Mouse (Mus musculus) telencephalon, adult 2 months (tissue): ENCODE measurements around the gene Lbhd2.

Experiments used
- DNase-seq: peaks from one replicate; pipeline ENCODE4 v3.0.0-alpha.2; 2011; ENCODE audit warnings: low read depth, low spot score

Lbhd2 gene

GRCm38 (mm10) chr12:111447350-111447749, 40.7 kb downstream of the Lbhd2 start:
- DNase-seq, result no peak

GRCm38 (mm10) chr12:111447898-111448760, 41.5 kb downstream of the Lbhd2 start:
- no peak for DNase-seq

- no peak for DNase-seq
Measured at GRCm38 (mm10) chr12:111448931-111449705, 42.5 kb downstream of the Lbhd2 start.

DNA sequence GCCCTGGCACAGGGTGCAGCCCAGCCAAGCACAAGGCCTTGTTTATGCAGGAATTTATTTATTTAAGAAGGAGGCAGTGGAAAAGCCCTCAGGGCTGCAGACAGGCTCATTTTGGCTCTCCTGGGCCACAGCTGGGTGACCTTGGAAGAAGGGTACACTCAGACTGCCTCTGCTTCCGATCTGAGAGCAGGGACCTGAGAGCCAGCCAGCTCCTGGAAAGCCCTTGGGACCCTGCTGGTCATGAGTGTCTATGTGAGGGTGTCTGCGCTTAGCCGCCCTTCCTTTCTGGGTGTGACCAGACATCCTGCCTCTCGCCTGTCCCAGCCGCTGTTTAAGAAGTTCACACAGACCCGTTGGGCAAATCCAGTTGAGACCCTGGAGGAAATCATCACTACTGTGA, 43.8 kb downstream of the Lbhd2 start:
- DNase-seq, result no peak

GRCm38 (mm10) chr12:111451561-111451960, 45.0 kb downstream of the Lbhd2 start:
- DNase-seq, result no peak

- no peak for DNase-seq
Measured at GRCm38 (mm10) chr12:111454021-111454420, 47.4 kb downstream of the Lbhd2 start.

- DNase-seq, result no peak
Measured at GRCm38 (mm10) chr12:111454543-111455280, 48.1 kb downstream of the Lbhd2 start.

DNA sequence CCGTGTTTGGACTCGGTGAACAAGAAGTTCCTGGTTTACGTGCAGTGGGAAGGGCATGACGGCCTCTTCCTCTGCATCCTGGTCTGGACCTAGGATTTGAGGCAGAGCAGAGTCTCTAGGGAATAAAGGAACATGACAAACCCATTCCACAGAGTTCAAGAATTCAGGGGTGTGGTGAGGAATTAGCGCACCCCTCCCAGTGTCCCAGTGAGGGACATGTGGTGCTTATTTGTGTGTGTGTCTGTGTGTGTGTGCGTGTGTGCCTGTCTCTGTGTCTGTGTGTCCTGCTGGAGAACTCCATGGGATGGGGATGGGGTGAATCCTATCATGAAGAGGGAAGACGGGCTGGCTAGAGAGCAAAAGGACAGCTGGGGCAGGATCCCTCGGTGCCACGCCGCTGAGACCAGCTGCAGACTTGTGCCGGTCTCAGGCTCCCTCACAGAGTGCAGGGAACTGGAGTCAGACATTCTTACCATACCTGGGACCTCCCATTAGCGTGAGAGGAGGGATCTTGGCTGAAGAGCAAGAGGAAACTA, 48.8 kb downstream of the Lbhd2 start:
- DNase-seq, result no peak

- no peak for DNase-seq
Measured at GRCm38 (mm10) chr12:111455860-111456259, 49.3 kb downstream of the Lbhd2 start.

DNA sequence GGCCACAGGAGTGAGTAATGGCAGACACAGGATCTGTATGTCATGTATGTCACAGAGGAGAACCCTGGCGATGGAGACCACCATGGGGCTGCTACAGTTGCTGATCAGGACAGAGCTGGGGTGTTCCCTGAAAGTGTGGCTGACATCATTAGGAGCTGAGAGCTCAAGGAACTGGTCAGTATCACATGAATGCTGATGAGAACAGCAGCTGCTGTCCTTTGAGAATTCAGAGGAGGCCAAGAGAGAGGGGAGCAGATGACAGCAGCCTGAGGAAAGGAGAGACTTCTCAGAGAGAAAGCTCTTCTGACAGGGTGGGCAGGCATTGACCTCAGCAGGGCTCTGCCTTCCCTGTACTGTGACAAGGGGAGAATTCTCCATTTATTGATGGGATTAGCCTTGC, 51.1 kb downstream of the Lbhd2 start:
- DNase-seq, result no peak
